Mouse (Mus musculus) embryo, embryonic 11 days (tissue): ENCODE measurements around the gene Olfr1383.
"Not testable (repeated sequence)": the region's sequence is repeated elsewhere in the genome, so short reads cannot be mapped to it uniquely, and the experiment has no call there.

Source experiments
- DNase-seq: peaks from one replicate; pipeline ENCODE4 v3.0.0-alpha.2; 2015

Gene Olfr1383

GRCm38 (mm10) chr11:49519348-49519747, at the start of gene Olfr1383:
TSS of gene Olfr1383 (plus strand) at chr11:49519648.
- no peak for DNase-seq

- DNase-seq, result peak; percentile 9
These were observed 33.5 kb upstream of the Olfr1383 start for GRCm38 (mm10) chr11:49485973-49486372.

- not testable (repeated sequence) for DNase-seq
These were observed 30.7 kb upstream of the Olfr1383 start, which contains the start of gene Olfr1385 for GRCm38 (mm10) chr11:49488770-49489169. TSS of gene Olfr1385 (plus strand) at chr11:49489070.

GRCm38 (mm10) chr11:49518086-49518485, 1.4 kb upstream of the Olfr1383 start:
- no peak for DNase-seq

GRCm38 (mm10) chr11:49527947-49528346, 8.5 kb downstream of the Olfr1383 start, which contains the start of gene Olfr1382:
TSS of gene Olfr1382 (plus strand) at chr11:49528247.
- no peak for DNase-seq

- no peak for DNase-seq
These were observed 13.3 kb downstream of the Olfr1383 start for GRCm38 (mm10) chr11:49532761-49533160.

- DNase-seq, result peak; percentile 2
These were observed 17.2 kb downstream of the Olfr1383 start for GRCm38 (mm10) chr11:49536631-49537030.

- DNase-seq, result peak; percentile 1
These were observed 23.7 kb downstream of the Olfr1383 start, which contains the start of gene Olfr1381 for GRCm38 (mm10) chr11:49543149-49543548. TSS of gene Olfr1381 (plus strand) at chr11:49543449.

- DNase-seq, result peak; percentile 5
These were observed 34.6 kb downstream of the Olfr1383 start for GRCm38 (mm10) chr11:49554033-49554432.

- not testable (repeated sequence) for DNase-seq
These were observed 37.1 kb downstream of the Olfr1383 start, which contains the start of gene Olfr1380 for GRCm38 (mm10) chr11:49556578-49556977. TSS of gene Olfr1380 (plus strand) at chr11:49556878.

- peak; percentile 38 for DNase-seq
These were observed 55.6 kb downstream of the Olfr1383 start for GRCm38 (mm10) chr11:49575054-49575453.
